Mouse (Mus musculus) bone marrow, adult 2 months (tissue): ENCODE data around the gene Daxx. TPM values are rescaled to one million over a fixed set of nuclear protein-coding genes. Genes with fewer than 3 reads are reported as not detected.
A peak's percentile ranks its signal among the peaks of the same experiment; 100 is the strongest.
"Not testable (repeated sequence)": the region's sequence is repeated elsewhere in the genome, so short reads cannot be mapped to it uniquely, and the experiment has no call there.

Experiments used
- H3K27ac ChIP-seq: fragments of 200-500 bp; 2 replicates; pipeline ENCODE4 v1.5.1; 2012; ENCODE audit warnings: low read depth, mild to moderate bottlenecking, control low read depth, inconsistent platforms, low read length; ENCODE audit not compliant: control insufficient read depth, poor library complexity, insufficient read depth
- H3K4me1 ChIP-seq: fragments of 200-500 bp; 2 replicates; pipeline ENCODE4 v1.6.1; 2011; ENCODE audit warnings: low read length; ENCODE audit not compliant: control insufficient read depth, insufficient read depth
- H3K4me3 ChIP-seq: fragments of 200-500 bp; replicated peaks from 2 replicates; pipeline ENCODE3; 2011; ENCODE audit warnings: mild to moderate bottlenecking, low read depth, low read length, control low read depth; ENCODE audit not compliant: control insufficient read depth
- CTCF ChIP-seq: fragments of 200-500 bp; IDR thresholded peaks from 2 replicates; pipeline ENCODE4 v1.5.1; 2011; ENCODE audit warnings: low read length, control low read depth; ENCODE audit not compliant: control insufficient read depth, insufficient read depth
- POLR2A ChIP-seq: fragments of 200-500 bp; IDR thresholded peaks from 2 replicates; pipeline ENCODE4 v1.6.1; 2011; ENCODE audit warnings: low read depth, mild to moderate bottlenecking, control low read depth, low read length, borderline replicate concordance; ENCODE audit not compliant: control insufficient read depth
- WGBS: fragments of 180-500 bp; shearing (Covaris S2); methylation state at CpG from one replicate; pipeline ENCODE4 v1.1.7; 2018; 5-methylcytosine and 5-hydroxymethylcytosine counted together
- polyA plus RNA-seq: library from polyadenylated mRNA; stranded (reverse); fragments of >200 nt; gene quantifications from 2 replicates; pipeline ENCODE4 v1.2.4, GENCODE M21; 2011; ENCODE audit warnings: low replicate concordance; ENCODE audit not compliant: missing spikeins, insufficient read depth, insufficient read length

Daxx gene
- polyA plus RNA-seq, 1 experiment, result 42.3 TPM

DNA sequence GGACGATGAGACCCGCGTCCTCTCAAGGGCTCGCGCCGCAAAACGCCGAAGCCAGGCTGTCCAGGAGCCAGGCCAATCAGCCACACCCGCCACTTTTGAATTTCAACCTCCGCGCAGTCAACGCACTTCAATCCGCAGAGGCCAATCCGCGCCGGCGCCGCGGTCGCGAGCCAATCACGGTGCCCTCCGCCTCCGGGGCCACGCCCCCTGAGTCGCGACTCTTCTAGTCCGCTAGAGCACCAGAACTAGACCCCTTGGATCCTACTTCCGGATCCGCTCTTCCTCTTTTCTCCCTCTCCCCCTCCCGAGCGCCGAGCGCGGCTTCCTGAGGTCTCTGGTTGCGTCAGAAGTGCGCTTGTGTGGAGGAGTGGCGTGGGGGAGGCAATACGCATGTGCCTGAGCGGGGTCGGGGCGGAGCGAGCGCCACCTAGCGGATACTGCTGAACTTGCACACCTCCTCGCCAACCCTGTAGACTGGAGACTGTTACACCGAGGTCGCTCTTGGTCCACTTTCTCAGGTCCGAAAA is 18.6 kb upstream of the Daxx start, which contains the start of gene Kifc1:
Kifc1 (minus strand) TSS at position 129 of the 527 bp plus-strand sequence.
- H3K4me1 ChIP-seq, result no peaks in the 10 kb centered on the region; the same call in 1 of the 2 replicates
- 1% methylated on average over 49 of the region's 49 CpGs for WGBS
- H3K27ac ChIP-seq, result peak within 1 kb of the TSS; percentile 81
- TF ChIP-seq POLR2A, result peak; percentile 85; the same call in 1 of the 2 replicates
- peak; percentile 99 for TF ChIP-seq CTCF
- peak within 1 kb of the TSS; percentile 99 for H3K4me3 ChIP-seq

DNA sequence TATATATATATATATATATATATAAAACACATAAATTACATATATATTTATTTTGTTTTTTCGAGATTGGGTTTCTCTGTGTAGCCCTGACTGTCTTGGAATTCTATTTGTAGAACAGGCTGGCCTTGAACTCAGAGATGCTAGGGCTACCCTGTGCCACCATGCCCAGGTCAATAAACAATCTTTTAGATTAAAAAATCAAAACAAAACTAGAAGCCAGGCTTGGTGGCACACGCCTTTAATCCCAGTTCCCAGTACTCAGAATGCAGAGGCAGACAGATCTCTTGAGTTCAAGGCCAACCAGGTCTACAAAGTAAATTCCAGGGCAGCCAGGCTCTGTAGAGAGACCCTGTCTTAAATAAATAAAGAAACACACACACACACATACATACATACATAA is 17.9 kb upstream of the Daxx start:
- H3K4me1 ChIP-seq, result no peaks in the 10 kb centered on the region; the same call in 1 of the 2 replicates
- H3K4me3 ChIP-seq, result no peak overlapping the region
- WGBS, result 61% methylated on average over 2 of the region's 2 CpGs
- H3K27ac ChIP-seq, result no peak overlapping the region
- TF ChIP-seq POLR2A (no peak), CTCF (no peak)

DNA sequence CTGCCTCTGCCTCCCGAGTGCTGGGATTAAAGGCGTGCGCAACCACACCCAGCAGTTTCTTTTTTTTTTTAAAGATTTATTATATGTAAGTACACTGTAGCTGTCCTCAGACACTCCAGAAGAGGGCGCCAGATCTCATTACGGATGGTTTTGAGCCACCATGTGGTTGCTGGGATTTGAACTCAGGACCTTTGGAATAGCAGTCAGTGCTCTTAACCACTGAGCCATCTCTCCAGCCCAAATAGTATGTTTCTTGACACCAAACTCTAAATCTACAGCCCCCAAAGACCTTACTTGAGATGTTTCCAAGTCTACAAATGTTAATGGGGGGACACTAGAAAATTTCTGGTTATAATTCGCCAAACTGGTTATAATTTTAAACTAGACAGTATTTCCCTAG is 17.3 kb upstream of the Daxx start:
- H3K4me1 ChIP-seq, H3K27ac ChIP-seq, H3K4me3 ChIP-seq: not testable (repeated sequence)
- WGBS, result 54% methylated on average over 6 of the region's 6 CpGs

DNA sequence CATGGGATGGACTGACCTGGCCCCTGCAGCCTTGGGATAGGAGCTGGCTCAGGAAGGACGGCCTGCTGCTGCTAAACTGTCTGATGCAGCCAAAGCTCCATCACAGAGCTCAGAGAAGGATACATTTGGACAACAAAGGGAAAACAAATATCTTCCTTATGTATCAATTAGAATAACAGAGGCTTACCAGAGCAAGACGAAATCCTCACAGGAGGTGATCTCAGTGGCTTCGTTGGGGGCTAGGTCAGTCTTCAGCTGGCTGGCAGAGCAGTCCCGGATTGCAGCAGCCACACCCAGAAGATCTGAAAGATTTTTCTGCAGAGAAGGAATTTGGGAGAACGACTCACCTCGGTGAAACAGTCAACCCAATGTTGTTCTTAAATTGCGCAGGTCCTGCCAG is 16.8 kb upstream of the Daxx start:
- TF ChIP-seq CTCF (no peak), POLR2A (no peak)
- WGBS, result 72% methylated on average over 7 of the region's 7 CpGs
- H3K27ac ChIP-seq, result no peak overlapping the region

DNA sequence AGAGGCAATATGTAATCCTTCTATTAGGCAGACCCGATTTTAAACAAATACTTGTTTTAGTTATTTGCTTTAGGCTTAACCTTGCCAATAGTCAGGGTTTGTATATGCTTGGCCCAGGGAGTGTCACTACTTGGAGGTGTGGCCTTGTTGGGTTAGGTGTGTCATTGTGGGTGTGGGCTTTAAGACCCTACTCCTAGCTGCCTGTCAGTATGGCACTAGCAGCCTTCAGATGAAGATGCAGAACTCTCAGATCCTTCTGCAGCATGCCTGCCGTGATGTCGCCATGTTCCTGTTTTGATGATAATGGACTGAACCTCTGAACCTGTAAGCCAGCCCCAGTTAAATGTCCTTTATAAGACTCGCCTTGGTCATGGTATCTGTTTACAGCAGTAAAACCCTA is 16.2 kb upstream of the Daxx start:
- not testable (repeated sequence) for H3K4me1 ChIP-seq, H3K4me3 ChIP-seq, H3K27ac ChIP-seq
- 75% methylated on average over 4 of the region's 4 CpGs for WGBS

More for the DNA sequence above, 16.8 kb upstream of the Daxx start:
- Histone ChIP-seq H3K4me3 (no peak overlapping the region), H3K4me1 (no peaks in the 10 kb centered on the region; the same call in 1 of the 2 replicates)

DNA sequence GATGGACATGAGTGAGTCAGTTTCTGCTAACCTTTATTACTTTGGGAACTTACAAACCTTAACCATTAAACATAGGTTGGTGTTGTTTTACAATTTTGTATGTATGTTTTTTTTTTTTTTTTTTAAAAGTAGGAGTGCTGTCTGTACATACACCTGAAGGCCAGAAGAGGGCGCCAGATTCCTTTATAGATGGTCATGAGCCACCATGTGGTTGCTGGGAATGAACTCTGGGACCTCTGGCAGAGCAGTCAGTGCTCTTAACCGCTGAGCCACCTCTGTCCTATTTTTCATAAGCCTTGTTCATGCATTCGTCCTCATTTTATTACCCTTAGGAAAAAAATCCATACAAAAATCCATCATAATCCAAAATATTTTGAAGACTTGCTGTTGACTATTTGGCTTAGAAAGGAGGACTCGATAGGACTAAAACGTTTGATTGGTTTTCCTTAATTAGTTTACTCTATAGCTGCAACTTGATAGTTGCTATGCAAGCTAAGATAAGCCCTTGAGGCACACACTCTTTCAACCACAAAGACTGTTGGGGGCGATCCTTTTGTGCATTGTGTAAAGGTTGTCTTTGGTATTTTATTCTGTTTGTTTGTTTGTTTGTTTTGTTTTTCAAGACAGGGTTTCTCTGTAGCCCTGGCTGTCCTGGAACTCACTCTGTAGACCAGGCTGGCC is 12.0 kb upstream of the Daxx start:
- no peak overlapping the region for H3K27ac ChIP-seq
- peaks cover 6% of the 10 kb centered on the region for H3K4me1 ChIP-seq
- TF ChIP-seq CTCF, result peak; percentile 59
- no peak for TF ChIP-seq POLR2A
- WGBS, result 31% methylated on average over 6 of the region's 6 CpGs
- H3K4me3 ChIP-seq, result no peak overlapping the region

DNA sequence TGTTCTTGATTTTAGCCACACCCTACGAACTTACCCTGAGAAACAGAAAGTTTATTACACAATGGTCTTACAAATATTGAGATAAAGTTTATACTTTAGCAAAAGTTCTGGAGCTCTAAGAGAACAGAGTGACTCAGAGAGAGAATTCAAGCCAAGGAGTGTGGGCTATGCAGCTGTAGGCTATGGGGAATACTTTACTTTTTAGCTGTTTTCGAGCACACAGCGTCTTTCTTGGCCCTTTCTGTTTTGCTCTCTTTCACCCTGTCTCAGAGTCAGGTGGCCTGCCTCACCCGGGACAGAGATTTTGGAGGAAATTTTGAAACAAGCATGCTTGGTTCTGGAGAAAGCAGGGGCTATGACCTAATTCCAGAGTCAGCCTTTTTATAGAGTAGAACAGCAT is 11.0 kb upstream of the Daxx start:
- H3K27ac ChIP-seq, H3K4me3 ChIP-seq, H3K4me1 ChIP-seq: not testable (repeated sequence)
- WGBS, result 61% methylated on average over 4 of the region's 4 CpGs

DNA sequence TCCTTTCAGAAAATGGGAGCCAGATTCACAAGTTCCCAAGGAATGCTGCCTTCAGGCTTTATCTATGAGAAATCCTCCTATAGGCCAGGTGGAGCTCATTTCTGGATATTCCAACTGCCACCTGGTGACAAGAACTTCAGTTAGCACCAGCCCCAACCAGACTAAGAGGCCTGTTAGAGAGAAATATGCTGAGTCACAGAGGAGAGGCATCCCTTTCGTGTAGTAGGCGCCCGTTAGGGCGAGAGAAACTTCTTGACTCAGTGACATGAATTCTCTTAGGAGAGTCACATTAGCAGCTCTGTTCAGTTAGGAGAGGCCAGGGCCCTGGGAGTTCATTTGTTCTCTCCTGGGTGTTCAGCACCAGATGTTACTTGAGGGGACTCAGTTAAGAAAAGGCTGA is 9.6 kb upstream of the Daxx start:
- WGBS, result 23% methylated on average over 4 of the region's 4 CpGs
- TF ChIP-seq CTCF, result no peak
- no peak for TF ChIP-seq POLR2A
- H3K27ac ChIP-seq, result peak overlapping the region; percentile 50
- H3K4me1 ChIP-seq, result peaks cover 6% of the 10 kb centered on the region
- no peak overlapping the region for H3K4me3 ChIP-seq

DNA sequence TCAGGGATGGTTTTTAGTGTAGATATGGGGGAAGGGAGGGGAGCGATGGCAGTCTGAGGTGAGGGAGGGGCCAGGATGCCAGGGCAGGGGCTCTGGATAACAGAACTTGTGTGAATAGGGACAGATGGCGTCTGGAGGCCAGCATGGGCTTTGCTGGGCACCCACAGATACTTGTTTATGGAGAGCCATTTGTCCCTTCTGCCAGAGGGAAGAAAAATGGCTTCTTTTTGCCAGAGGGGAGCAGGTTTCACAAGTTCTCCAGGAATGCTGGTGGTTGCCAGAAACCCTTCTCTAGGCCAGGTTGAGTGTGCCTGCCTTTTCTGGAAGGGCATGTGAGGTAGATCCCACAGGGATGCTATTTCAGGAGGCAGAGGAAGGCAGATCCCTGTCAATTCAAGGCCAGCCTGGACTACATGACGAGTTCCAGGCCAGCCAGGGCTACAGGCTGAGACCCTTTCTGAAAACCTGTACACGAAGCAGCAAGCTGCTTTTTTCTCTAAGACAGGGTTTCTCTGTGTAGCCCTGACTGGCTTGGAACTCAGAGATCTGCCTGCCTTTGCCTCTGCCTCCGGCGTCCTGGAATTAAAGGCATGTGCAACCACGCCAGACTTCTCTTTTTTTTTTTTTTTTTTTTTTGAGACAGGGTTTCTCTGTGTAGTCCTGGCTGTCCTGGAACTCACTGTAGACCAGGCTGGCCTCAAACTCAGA is 8.8 kb upstream of the Daxx start:
- TF ChIP-seq POLR2A (no peak), CTCF (no peak)
- Histone ChIP-seq H3K27ac (peak overlapping the region; percentile 12; the same call in 1 of the 2 replicates), H3K4me3 (no peak overlapping the region), H3K4me1 (peaks cover 6% of the 10 kb centered on the region)
- WGBS, result 50% methylated on average over 7 of the region's 7 CpGs

DNA sequence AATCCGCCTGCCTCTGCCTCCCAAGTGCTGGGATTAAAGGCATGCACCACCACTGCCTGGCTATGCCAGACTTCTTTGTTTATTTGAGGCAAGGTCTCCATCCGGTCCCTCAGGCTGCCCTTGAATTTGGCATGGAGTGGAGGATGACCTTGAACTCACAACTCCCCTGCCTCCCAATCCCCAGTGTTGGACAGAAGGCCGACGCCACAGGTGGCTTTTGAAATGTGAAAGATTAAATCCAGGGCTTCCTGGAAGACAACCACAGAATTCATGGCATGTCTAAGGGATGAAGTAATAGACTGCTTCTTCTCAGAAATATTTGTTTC is 8.3 kb upstream of the Daxx start:
- H3K4me3 ChIP-seq, result no peak overlapping the region
- H3K4me1 ChIP-seq, result peaks cover 6% of the 10 kb centered on the region
- no peak for TF ChIP-seq POLR2A
- no peak for TF ChIP-seq CTCF
- no peak overlapping the region for H3K27ac ChIP-seq
- 73% methylated on average over 4 of the region's 4 CpGs for WGBS
